Mouse (Mus musculus) lung, postnatal 14 days (tissue): ENCODE data around the gene Ribc1.

ENCODE experiments used
- DNase-seq: peaks from one replicate; pipeline ENCODE4 v3.0.0; 2021

The Ribc1 gene

DNA sequence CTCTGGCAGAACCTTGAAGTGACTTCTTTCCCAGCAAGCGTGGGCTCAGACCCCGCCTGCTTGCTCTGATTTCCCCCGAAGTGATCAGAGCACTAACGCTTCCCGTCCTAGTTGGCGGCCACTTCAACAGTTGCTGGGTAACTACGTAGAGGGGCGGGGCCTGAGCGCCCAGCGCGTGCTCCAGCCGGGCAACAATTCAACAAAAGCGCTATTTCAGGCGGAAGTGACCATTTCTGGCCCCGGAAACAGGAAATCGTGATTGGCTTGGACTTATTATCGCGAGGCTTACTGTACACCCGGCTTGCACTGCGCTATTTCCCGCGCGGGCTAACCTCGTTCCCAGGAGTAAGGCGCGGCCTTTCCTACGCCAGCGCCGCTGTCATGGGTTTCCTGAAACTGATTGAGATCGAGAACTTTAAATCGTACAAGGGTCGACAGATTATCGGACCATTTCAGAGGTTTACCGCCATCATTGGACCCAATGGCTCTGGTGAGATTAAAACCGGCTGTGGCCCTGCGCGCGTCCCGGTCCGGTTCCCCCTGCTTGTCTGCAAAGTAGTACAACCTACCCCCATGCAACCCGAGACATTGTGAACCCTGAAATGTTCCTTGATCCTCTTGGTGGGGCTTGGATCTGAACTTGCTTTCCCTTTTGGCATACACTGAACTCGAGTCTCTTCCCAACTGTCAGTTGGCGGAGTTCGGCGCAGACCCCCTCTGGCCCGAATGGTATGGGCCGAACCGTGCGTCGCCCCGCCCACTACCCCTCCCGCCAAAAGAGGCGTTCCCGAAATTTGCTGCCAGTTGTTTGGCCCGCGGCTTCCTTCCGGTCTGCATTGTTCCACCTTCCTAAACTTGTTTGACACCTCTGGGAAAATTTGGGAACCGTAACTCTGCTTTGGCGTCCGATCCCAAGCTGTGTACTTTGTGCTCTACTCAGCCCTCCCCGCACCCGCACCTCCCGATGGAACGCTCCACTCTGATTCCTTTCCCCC, at the start of gene Ribc1, which contains the start of gene Smc1a:
Gene Ribc1 (minus strand): TSS at position 145 of the 995 bp plus-strand sequence.
Gene Smc1a (plus strand): TSS at position 278 of the 995 bp plus-strand sequence.
- DNase-seq = peak; percentile 91

DNA sequence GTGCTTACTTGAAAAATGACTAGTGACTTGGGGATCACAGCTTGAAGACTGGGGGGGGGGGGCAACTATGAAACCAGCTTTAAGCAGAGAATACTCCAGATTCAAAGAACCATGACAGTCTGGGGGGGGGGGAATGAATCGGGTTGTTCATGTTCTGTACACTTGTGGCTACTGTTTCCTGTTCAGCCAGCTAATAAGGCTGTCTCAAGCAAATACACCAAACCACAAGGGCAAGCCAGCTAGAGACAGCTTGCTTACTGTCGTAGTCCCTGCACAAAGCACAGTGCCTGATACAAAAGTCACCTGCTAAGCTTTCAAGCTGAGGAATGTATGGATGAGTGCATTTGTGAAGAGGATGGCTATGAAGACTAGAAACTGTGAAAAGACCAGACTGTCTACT, 49.6 kb upstream of the Ribc1 start:
- no peak for DNase-seq

DNA sequence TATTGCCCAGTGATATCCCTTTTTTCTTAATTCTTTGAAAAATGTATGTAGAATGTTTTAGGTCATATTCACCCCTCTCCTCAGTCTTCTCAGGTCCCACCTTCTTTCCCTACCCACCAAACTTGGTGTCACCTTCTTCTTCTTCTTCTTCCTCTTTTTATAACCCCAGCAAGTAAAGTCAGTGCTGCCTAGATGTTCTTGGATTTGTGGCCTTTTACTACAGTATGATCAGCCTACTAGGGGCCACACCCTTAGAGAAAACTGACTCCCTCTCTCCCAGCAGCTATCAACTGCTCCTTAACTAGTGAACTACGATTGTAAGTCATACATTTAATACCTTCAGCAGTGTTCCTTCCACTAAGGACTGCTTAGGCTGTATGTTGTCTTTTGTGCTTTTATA, 38.0 kb upstream of the Ribc1 start:
- DNase-seq = no peak

DNA sequence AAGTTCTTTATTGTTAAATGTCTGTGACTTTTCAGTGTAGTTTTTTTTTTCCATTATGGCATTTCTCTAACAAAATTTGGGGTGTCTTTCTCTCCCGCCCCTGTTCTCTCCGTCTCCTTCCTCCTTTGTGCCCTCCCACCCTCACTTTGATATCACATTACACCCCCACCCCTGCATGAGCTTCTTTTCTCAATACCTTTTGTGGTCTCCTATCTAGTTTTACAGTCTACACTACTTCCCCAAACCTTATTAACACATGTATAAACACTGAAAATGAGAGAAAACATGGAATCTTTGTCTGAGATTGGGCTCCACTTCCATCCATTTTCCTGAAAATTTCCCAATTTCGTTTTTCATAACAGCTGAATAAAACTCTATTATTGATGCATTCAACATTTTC, 36.5 kb upstream of the Ribc1 start:
- no peak for DNase-seq

DNA sequence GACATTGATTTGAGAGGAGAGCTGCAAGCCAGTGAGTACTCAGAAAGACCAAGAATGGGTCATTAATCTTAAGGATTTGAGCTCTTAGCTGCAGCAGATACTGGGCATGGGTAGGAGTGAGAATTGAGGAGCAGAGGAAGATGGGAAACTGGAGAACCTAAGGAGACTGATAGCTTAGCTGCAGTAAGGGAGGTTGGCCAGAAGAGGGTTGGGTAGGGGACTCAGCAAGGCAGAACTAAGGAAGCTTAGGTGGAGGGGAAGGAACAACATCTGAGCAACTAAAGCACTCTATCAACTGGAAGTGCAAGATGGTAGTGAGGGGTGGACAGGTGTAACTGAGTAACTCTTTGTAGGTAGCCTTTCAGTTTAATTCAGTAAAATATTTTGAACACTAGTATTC, 31.1 kb upstream of the Ribc1 start:
- no peak for DNase-seq

DNA sequence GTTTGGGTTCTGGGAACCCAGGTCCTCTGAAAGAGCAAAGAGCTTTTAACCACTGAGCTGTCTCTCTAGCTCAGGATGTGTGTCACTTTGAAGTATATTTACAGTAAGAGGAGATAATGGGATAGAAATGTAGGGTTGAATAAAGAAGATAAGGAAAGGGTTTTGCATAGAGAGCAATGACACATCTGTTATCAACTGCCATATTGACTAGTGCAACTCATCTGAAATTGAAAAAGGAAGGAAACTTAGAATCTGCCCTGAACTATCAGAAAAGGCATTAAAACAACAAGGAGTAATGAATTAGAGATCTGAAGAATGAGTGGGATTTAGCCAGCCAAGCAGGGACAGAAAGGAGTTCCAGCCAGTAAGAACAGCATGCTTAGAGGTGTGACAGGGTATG, 23.8 kb upstream of the Ribc1 start:
- no peak for DNase-seq

DNA sequence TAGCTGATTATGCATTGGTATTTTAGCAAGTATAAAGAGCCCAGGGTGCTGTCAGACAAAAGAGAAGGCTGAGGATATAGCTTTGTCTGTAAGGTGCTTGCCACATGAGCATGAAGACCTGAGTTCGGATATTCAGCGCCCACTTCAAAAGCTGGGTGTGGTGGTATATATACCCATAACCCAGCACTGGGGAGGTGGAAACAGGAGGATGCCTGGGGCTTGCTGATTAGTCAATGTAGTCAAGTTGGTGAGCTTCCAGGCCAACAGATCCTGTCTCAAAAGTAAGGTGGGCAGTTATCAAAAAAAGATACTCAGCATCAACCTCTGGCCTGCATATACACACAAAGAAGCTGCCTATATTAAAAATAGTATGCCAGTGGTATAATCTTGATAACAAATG, 3.2 kb upstream of the Ribc1 start:
- DNase-seq = no peak

DNA sequence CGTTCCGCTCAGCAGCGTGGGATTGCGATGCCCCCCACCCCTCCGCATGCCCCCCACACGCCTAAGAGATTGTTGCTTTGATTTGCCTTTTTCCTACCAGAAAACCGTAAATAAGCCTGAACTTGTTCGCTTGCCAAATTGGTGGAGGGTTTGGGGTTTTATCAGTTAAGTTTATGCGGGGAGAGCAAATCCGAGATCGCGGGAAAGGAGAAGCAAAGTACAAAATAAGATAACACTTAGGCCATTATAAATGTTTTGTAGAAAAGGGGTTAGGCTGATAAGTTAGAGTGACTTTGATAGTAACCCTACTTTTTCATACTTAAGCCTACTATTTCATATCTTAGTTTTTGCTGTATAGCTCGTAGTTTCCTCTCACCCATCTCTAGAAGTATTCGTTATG, 1.1 kb upstream of the Ribc1 start:
- no peak for DNase-seq

DNA sequence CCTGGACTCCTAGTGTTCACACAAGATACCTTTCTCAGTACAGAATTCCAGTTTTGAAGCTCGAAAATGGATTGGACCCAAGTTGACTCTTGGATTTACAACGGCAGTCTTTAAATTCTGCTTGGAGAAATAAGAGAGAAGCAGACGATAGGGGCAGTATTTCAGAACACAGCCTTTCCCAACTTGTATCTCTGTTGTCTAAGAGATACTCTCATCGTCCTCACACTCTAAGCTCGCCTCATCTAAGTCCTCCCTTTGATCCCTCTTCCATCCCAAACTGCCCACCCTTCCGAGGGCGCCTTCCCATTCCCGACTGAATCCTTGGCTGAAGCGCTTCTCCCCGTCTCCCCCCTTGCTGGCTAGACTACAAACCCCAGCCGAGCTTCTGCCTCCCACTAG, 344 bp downstream of the Ribc1 start:
- DNase-seq = no peak

DNA sequence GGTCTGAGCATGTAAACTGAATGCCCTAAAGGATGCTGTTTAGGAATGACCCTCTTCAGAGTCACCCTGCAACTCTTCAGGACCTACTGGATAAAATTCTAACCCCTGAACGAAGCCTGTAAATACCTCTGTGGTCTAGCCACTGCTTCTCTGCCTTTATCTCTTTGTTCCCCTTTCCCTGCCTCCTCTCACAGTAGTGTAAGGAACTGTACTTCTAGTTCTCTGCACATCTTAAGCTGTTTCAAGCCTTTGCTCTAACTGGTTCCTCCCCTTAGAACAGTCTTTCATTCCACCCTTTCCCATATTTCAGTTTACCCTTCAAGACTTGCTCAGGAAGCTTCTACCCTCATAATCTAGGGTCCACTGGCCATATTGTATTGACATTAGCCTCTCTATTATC, 8.2 kb downstream of the Ribc1 start:
- no peak for DNase-seq

DNA sequence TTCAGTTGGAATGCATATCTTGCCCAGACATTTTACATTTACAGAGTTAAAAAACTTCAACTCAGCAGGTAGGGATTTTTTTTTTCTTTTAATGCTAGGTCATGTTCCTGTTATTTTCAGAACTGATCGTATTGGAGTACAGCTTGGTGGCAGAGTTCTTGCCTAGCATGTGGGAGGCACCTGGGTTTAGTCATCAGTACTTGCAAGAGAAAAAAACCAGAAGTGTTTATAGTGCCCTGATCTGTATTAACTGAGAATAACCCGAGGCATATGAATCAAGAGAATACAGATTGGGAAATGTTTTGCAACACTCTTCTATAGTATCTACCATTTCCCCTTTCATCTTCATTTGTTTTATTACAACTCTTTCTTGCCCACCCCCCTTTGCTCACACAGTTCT, 13.2 kb downstream of the Ribc1 start:
- DNase-seq = no peak

DNA sequence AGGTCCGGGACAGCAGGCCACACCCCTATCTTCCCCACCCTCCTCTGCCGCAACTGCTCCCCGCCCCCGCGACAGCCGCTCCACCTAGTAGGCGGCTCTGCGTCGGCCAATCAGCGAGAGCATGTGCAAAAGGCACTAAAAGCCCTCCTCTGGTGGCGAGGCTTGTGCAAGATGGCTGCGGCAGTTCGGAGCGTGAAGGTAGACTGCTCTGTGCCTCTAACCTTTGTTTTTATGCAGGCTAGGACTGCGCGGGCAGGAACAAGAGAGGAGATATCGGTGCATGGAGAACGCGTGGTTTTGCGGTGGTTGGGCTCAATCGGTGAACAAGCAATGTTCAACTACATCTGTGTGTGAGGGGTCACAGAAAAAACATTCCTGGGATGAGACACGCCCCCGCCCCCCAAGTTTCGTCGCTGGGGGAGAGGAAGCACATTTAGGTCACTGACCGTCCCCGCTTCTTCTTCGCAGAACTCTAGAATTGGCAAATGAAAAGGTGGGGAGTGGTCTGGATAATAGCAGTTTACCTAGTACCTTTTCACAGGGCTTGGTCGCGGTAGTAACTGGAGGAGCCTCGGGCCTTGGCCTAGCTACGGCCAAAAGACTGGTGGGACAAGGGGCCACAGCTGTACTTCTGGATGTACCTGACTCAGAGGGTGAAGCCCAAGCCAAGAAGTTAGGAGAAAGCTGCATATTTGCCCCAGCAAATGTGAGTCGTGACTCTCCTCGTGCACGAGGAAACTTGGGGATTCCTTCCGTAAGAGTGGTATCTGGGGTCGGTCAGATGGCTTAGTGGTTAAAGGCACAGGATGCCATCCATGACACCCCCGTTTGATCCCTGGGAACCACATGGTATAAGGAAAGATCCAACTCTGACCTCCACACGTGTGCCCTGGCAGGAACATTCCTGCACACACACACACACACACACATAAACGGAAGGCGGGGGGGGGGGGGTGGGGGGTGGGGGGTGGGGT, 14.1 kb downstream of the Ribc1 start, which contains the start of gene Hsd17b10:
Gene Hsd17b10 (plus strand): TSS at position 109 of the 974 bp plus-strand sequence.
- DNase-seq = peak; percentile 83

DNA sequence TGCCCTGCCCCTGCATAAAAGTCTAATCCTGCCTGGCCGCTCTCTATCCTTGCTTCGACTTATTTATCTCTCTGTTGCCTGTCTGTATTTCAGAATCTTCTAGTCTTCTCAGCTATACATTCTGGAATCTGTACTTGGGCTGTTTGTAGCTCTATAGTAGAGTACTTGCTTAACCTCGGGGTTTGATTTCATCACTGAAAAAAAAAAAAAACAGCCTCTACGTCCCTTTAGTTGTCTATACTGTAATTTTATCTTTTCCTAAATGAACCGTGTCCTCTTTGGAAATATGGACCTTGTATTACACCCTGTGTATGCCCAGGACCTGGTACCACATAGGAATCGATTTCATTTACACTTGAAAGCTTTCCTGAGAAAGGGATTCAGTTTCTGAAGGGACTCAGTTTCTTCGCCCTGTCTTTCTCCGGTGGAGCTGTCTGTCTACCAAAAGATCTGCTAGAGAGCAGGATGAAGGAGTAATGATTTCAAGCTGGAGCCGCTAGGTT, 14.9 kb downstream of the Ribc1 start:
- DNase-seq = no peak

DNA sequence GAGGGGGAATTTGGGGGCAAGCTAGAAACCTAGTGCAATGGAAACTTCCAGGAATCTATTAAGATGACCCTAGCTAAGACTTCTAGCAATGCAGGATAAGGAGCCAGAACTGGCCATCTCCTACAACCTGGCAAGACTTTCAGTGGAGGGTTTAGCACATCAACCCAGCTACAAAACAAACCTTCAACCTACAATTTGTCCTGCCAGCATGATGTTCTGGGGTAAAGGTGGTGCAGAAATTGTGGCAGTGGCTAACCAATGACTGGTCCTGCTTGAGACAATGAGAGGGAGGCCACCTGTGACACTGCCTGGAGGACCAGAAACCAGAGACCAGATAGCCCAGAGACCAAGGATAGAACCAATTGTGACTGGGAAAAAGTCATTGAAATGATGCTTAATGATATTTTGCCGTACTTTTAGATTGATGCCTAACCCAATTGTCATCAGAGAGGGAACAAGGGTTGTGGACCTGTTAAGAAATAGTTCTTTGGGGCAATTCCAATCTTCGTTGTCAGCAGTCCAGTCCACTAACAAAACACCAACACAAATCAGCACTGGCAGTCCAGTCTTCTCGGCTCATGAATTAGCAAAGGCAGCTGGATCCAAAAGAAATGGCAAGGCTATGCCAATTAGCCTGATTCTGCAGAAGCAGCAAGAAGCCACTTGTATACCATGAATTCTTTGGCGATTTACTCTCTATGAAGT, 16.9 kb downstream of the Ribc1 start:
- no peak for DNase-seq
